Mouse (Mus musculus): ENCODE results near the gene Klra17. TPM values are rescaled to one million over a fixed set of nuclear protein-coding genes. Genes with fewer than 3 reads are reported as not detected.
"Not testable (repeated sequence)": the region's sequence is repeated elsewhere in the genome, so short reads cannot be mapped to it uniquely, and the experiment has no call there.

The Klra17 gene
- not detected in 2 replicates for polyA plus RNA-seq (2015; fragmentation: Nextera tagmentation; extraction: Ambion mirVana)

DNA sequence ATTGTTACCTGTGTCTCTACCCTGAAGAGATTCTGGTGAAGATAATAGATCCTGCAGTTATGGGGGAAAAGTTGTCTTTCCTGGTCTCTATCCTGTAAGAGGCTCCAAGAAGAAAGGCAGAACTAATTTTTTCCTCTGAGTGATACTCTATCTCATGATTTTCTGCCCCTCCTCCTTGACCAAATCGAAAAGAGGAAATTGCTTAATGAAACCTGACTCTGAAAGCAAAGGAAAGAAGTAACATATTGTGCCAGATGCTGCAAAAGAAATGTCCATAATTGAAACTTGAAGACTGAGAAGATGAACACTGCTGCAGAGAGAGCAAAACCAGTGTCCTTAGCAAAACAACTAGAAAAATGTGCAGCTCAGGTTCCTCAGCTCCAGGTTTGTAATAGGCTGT is at the start of gene Klra17:
Gene Klra17, minus strand, starts transcription at position 124 of the 400 bp plus-strand sequence.
- Histone ChIP-seq H3K27me3 (replicated peaks) (no peaks in the 10 kb centered on the region), H3K4me3 (replicated peaks) (no peak within 1 kb of the TSS), H3K36me3 (no peaks in the 10 kb centered on the region), H3K9me3 (replicated peaks) (peaks cover 4% of the 10 kb centered on the region; the same call in 1 of the 2 replicates), H3K4me1 (no peaks in the 10 kb centered on the region), H3K9ac (replicated peaks) (no peak within 1 kb of the TSS), H3K4me2 (no peak within 1 kb of the TSS), H3K27ac (replicated peaks) (no peak within 1 kb of the TSS)
- WGBS = 53% methylated on average over 1 of the region's 1 CpGs
- no peak for ATAC-seq (ENCODE audit: low FRiP score)

DNA sequence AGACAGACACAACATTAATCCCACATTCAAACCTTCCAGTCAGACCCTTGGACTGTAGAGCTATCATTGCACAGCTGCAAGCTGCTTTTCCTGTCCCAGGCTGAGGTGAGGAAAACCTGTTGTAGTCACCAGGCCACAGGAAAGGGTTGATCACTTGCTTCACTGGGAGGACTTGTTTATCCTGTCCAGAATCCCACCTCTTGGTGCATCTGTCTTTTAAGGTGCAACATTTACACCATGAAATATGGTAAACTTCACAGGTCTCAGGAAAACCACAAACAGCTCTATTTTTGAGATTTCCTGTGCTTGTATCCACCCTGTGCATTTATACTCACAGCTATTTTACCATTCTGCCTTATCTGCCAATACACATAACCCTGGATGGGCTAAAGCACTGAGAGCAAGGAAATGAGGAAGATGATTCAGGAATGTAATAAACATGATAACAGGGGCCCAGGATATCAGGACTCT is 41.0 kb upstream of the Klra17 start, which contains the start of gene Klra5:
Gene Klra5, minus strand, starts transcription at position 175 of the 471 bp plus-strand sequence.
- not testable (repeated sequence) for H3K36me3 ChIP-seq; H3K4me3 ChIP-seq (replicated peaks); ATAC-seq (ENCODE audit: low FRiP score); H3K4me1 ChIP-seq; H3K9ac ChIP-seq (replicated peaks); H3K27ac ChIP-seq (replicated peaks); H3K4me2 ChIP-seq; H3K27me3 ChIP-seq (replicated peaks)
- peaks cover 11% of the 10 kb centered on the region; the same call in 1 of the 2 replicates for H3K9me3 ChIP-seq (replicated peaks)

DNA sequence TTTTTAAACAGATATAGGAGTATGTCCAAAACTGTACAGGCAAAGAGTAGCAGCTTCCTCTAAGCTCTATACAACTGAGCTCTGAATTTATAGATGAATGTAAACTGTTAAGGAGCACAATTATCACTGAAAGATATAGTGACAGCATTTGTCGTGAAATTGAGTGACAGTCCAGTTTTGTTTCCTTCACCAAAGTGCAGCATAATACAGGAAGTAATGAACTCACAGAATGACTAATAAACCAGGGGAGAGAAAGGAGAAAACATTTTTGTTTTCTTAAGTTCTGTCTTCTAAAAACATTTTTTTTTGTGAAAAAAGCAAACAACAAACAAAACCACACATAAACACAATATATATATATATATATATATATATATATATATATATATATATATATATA is 40.5 kb upstream of the Klra17 start:
- H3K27me3 ChIP-seq (replicated peaks) = no peaks in the 10 kb centered on the region
- no peak overlapping the region for H3K4me3 ChIP-seq (replicated peaks)
- H3K9me3 ChIP-seq (replicated peaks) = peaks cover 8% of the 10 kb centered on the region; the same call in 1 of the 2 replicates
- ATAC-seq (ENCODE audit: low FRiP score) = no peak
- H3K36me3 ChIP-seq = no peaks in the 10 kb centered on the region
- H3K27ac ChIP-seq (replicated peaks) = no peak overlapping the region
- H3K4me1 ChIP-seq = no peaks in the 10 kb centered on the region
- H3K9ac ChIP-seq (replicated peaks) = no peak overlapping the region
- H3K4me2 ChIP-seq = no peak overlapping the region
- 86% methylated on average over 1 of the region's 1 CpGs for WGBS

DNA sequence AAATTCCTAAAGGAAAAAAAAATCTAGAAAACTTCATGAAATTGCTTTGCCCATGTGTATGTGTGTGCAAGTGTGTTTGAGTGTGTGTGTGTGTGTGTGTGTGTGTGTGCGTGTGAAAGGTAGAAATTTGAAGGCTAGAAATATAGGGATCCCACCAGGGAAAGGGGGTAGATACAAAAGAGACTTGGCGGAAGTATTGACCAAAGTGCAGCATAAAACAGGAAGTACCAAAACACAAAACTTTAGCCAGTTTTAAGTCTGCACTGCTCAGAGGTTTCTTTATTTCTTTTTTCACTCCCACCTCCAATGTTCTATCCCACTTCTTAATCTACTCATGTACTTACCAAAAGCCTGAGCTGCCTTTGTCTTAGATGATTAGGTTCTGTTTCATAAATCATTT is 6.1 kb upstream of the Klra17 start:
- no peaks in the 10 kb centered on the region for H3K4me1 ChIP-seq
- H3K27me3 ChIP-seq (replicated peaks) = no peaks in the 10 kb centered on the region
- no peak overlapping the region for H3K27ac ChIP-seq (replicated peaks)
- peaks cover 17% of the 10 kb centered on the region for H3K9me3 ChIP-seq (replicated peaks)
- whole genome bisulfite sequencing = 84% methylated on average over 2 of the region's 2 CpGs
- no peak for ATAC-seq (ENCODE audit: low FRiP score)
- H3K4me2 ChIP-seq = no peak overlapping the region
- no peaks in the 10 kb centered on the region for H3K36me3 ChIP-seq
- no peak overlapping the region for H3K9ac ChIP-seq (replicated peaks)
- H3K4me3 ChIP-seq (replicated peaks) = no peak overlapping the region

DNA sequence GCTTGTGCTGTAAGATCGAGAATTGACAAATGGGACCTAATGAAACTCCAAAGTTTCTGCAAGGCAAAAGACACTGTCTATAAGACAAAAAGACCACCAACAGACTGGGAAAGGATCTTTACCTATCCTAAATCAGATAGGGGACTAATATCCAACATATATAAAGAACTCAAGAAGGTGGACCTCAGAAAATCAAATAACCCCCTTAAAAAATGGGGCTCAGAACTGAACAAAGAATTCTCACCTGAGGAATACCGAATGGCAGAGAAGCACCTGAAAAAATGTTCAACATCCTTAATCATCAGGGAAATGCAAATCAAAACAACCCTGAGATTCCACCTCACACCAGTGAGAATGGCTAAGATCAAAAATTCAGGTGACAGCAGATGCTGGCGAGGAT is 14.1 kb downstream of the Klra17 start, which contains the start of gene Gm17631:
Gene Gm17631, plus strand, starts transcription at position 301 of the 400 bp plus-strand sequence.
- not testable (repeated sequence) for H3K9me3 ChIP-seq (replicated peaks); ATAC-seq (ENCODE audit: low FRiP score); H3K4me1 ChIP-seq; H3K27ac ChIP-seq (replicated peaks); H3K36me3 ChIP-seq; H3K9ac ChIP-seq (replicated peaks); H3K4me2 ChIP-seq; H3K27me3 ChIP-seq (replicated peaks); H3K4me3 ChIP-seq (replicated peaks)
- WGBS = no CpG with 5 or more reads among the region's 3 CpGs

DNA sequence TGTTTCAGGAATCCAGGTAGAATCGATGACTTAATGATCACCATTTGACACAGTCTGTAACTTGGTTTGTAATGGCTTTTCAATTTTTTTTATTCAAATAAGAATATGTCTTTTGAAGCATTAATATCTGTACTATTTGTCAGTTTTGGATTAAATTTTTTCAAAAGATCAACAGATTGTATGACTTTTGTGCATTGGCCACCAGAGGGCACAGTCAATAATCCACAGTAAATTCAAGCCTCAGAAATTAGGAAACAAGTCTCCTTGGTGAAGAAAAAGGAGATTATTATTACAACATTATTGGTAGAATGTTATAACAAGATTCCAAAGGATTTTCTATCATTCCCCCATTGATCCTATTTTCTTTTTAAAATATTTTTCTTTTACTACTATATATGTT is 50.9 kb downstream of the Klra17 start:
- no peak overlapping the region for H3K4me2 ChIP-seq
- no peak overlapping the region for H3K4me3 ChIP-seq (replicated peaks)
- no peaks in the 10 kb centered on the region for H3K4me1 ChIP-seq
- peaks cover 4% of the 10 kb centered on the region; the same call in 1 of the 2 replicates for H3K9me3 ChIP-seq (replicated peaks)
- H3K9ac ChIP-seq (replicated peaks) = no peak overlapping the region
- ATAC-seq (ENCODE audit: low FRiP score) = no peak
- WGBS = 90% methylated on average over 1 of the region's 1 CpGs
- H3K27ac ChIP-seq (replicated peaks) = no peak overlapping the region
- no peaks in the 10 kb centered on the region for H3K27me3 ChIP-seq (replicated peaks)
- no peaks in the 10 kb centered on the region for H3K36me3 ChIP-seq

DNA sequence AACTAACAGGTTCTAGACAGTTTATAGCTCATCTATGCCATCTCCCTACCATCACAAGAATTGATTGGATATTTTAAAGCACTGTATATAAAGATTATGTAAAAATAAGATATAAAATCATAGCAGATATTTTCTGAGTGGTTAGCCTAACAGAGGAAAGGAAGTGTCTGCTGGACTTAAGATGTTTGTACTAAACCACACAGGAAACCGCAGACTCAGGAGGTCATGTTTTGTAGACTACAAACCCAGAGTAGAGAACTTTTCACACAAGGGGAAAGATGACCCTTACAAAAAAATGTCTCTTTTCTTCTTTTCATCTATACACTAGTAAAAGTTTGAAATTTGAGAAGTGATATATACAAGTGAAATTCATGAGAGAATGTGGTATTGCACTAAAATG is 52.5 kb downstream of the Klra17 start:
- no peak overlapping the region for H3K9ac ChIP-seq (replicated peaks)
- no peak overlapping the region for H3K4me3 ChIP-seq (replicated peaks)
- no peak for ATAC-seq (ENCODE audit: low FRiP score)
- H3K9me3 ChIP-seq (replicated peaks) = peaks cover 3% of the 10 kb centered on the region; the same call in 1 of the 2 replicates
- no peaks in the 10 kb centered on the region for H3K36me3 ChIP-seq
- no peak overlapping the region for H3K4me2 ChIP-seq
- no peaks in the 10 kb centered on the region for H3K27me3 ChIP-seq (replicated peaks)
- 91% methylated on average over 1 of the region's 1 CpGs for WGBS
- no peaks in the 10 kb centered on the region for H3K4me1 ChIP-seq
- no peak overlapping the region for H3K27ac ChIP-seq (replicated peaks)

DNA sequence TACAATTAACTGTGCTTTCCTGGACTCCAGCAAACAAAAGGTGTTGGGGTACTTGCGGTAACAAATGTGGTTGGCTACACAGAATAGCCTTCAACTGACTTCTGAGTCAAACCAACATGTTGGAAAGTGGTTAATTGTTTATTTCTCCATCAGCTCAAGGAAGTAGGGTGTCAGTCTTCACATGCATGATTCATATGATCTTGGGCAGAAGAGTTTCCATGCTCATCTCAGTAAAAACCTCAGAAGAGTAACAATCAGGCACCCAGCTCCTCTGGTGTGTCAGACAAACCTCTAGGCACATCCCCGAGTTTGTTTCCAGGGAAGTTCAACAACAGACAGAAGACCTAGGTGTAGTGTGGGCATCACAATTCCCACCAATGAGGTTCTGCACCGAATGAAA is 58.7 kb downstream of the Klra17 start:
- Histone ChIP-seq H3K36me3 (no peaks in the 10 kb centered on the region), H3K27ac (replicated peaks) (no peak overlapping the region), H3K27me3 (replicated peaks) (no peaks in the 10 kb centered on the region), H3K9me3 (replicated peaks) (peaks cover 3% of the 10 kb centered on the region; the same call in 1 of the 2 replicates), H3K9ac (replicated peaks) (no peak overlapping the region), H3K4me3 (replicated peaks) (no peak overlapping the region), H3K4me1 (no peaks in the 10 kb centered on the region), H3K4me2 (no peak overlapping the region)
- ATAC-seq (ENCODE audit: low FRiP score) = no peak
- 69% methylated on average over 3 of the region's 3 CpGs for WGBS

DNA sequence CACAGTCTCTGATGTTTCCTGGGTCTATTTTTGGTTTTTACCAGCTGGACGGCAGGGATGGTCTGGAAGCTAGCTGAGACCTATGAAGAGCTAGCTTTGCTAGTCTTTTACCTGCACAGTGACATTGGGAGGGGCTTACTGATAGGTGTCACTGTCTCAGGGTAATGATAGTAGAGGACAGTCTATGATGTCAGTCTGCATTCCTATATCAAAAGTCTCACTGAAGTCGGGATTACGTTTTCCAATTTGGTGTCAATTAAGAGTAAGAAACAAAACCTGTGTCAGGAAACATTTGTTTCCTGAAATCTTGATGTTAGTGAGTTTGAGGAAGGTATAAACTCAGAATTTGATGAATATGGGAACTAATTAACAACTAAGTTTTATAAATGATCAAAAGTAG is 92.3 kb downstream of the Klra17 start, which contains the start of gene Gm156:
Gene Gm156, minus strand, starts transcription at position 101 of the 400 bp plus-strand sequence.
- ATAC-seq (ENCODE audit: low FRiP score); H3K4me2 ChIP-seq; H3K27ac ChIP-seq (replicated peaks); H3K36me3 ChIP-seq; H3K4me3 ChIP-seq (replicated peaks); H3K27me3 ChIP-seq (replicated peaks); H3K9ac ChIP-seq (replicated peaks); H3K4me1 ChIP-seq; H3K9me3 ChIP-seq (replicated peaks): not testable (repeated sequence)
- 89% methylated on average over 3 of the region's 3 CpGs for WGBS

Other genes starting within 250 kb of the Klra17 start
- gene Klrc3, start 233.3 kb downstream of the Klra17 start, polyA plus RNA-seq (2015; fragmentation: Nextera tagmentation; extraction: Ambion mirVana) = not detected in 2 replicates
- gene Klrc2, start 216.0 kb downstream of the Klra17 start, polyA plus RNA-seq (2015; fragmentation: Nextera tagmentation; extraction: Ambion mirVana) = 0.46 TPM in 1 of 2 replicates, not detected in the other
- 0.74 TPM in 1 of 2 replicates, not detected in the other for gene Klrc1, start 197.7 kb downstream of the Klra17 start, polyA plus RNA-seq (2015; fragmentation: Nextera tagmentation; extraction: Ambion mirVana)
- 0.37 TPM in 1 of 2 replicates, not detected in the other for gene Klri1, start 159.5 kb downstream of the Klra17 start, polyA plus RNA-seq (2015; fragmentation: Nextera tagmentation; extraction: Ambion mirVana)
- 0.15 TPM in 1 of 2 replicates, not detected in the other for gene Klri2, start 136.2 kb downstream of the Klra17 start, polyA plus RNA-seq (2015; fragmentation: Nextera tagmentation; extraction: Ambion mirVana)
- gene Gm156, start 92.4 kb downstream of the Klra17 start, polyA plus RNA-seq (2015; fragmentation: Nextera tagmentation; extraction: Ambion mirVana) = not detected in 2 replicates
- gene Gm17631, start 14.0 kb downstream of the Klra17 start, polyA plus RNA-seq (2015; fragmentation: Nextera tagmentation; extraction: Ambion mirVana) = not detected in 2 replicates
- gene Klra5, start 41.0 kb upstream of the Klra17 start, polyA plus RNA-seq (2015; fragmentation: Nextera tagmentation; extraction: Ambion mirVana) = 0.65 TPM in 1 of 2 replicates, not detected in the other
- not detected in 2 replicates for gene Klra6, start 150.3 kb upstream of the Klra17 start, polyA plus RNA-seq (2015; fragmentation: Nextera tagmentation; extraction: Ambion mirVana)
- gene Klra4, start 190.6 kb upstream of the Klra17 start, polyA plus RNA-seq (2015; fragmentation: Nextera tagmentation; extraction: Ambion mirVana) = not detected in 2 replicates